Mouse (Mus musculus) C2C12 (cell line): ENCODE measurements around the gene Acod1.

Source experiments
- CTCF ChIP-seq: IDR thresholded peaks from one replicate; pipeline ENCODE4 v1.5.1; 2011; ENCODE audit not compliant: control insufficient read depth, insufficient read depth, insufficient read length
- FOSL1 ChIP-seq: IDR thresholded peaks from one replicate; pipeline ENCODE4 v1.8.0; 2011; ENCODE audit warnings: mild to moderate bottlenecking, low read length; ENCODE audit not compliant: poor library complexity, insufficient read depth, severe bottlenecking
- MAX ChIP-seq: IDR thresholded peaks from one replicate; pipeline ENCODE4 v1.6.1; 2011; ENCODE audit warnings: mild to moderate bottlenecking, control low read depth
- MYOD1 ChIP-seq: IDR thresholded peaks from one replicate; pipeline ENCODE4 v1.6.1; 2011; ENCODE audit warnings: low read depth; ENCODE audit not compliant: control insufficient read depth, insufficient read length
- MYOG ChIP-seq: IDR thresholded peaks from one replicate; pipeline ENCODE4 v1.6.1; 2011; ENCODE audit not compliant: control insufficient read depth, insufficient read length; ENCODE audit errors: extremely low read depth
- USF1 ChIP-seq: IDR thresholded peaks from one replicate; pipeline ENCODE4 v1.6.1; 2011; ENCODE audit warnings: low read depth, mild to moderate bottlenecking, control low read depth, moderate library complexity

- TF ChIP-seq MYOG (no peak), MAX (no peak), CTCF (no peak), USF1 (no peak), FOSL1 (no peak), MYOD1 (no peak)
Observed at GRCm38 (mm10) chr14:103075166-103075565, 28.4 kb downstream of the Acod1 start.
